Mouse (Mus musculus): ENCODE data around the gene Brd2. TPM values are rescaled to one million over a fixed set of nuclear protein-coding genes. Genes with fewer than 3 reads are reported as not detected.

Brd2 gene
- polyA plus RNA-seq, 1 experiment from 2014 or later, result 95.9 TPM

DNA sequence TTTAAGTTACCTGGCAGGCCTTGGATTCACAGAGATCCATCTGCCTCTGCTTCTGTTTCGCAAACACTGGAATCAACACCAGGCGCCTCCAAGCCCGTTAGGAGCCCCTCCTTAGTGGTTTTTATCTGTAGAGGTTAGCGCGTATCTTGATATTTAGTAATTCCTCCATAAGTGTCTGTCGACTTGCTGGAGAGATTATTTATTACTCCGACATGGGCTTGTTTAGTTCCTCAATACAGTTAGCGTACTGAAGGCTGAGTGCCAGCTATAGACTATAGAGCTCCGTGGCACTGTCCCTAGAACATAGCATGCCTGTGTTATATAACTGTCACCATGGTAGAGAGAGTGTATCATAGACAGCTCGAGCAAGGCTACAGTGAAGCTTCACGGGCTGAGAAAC is 34.3 kb downstream of the Brd2 start:
- no peaks in the 10 kb centered on the region for H3K36me3 ChIP-seq (replicated peaks; ENCODE audit: control insufficient read depth, insufficient read depth, low read depth, low read length)
- no peak overlapping the region for H3K9ac ChIP-seq (replicated peaks; ENCODE audit: low read length)
- 91% methylated on average over 11 of the region's 11 CpGs for WGBS
- ATAC-seq (replicated peaks; ENCODE audit: insufficient number of reproducible peaks, low FRiP score, low TSS enrichment, low read depth), result no peak
- H3K4me2 ChIP-seq (ENCODE audit: low read depth, low read length), result no peak overlapping the region
- H3K9me3 ChIP-seq (replicated peaks; ENCODE audit: control insufficient read depth, low read length), result no peaks in the 10 kb centered on the region
- no peaks in the 10 kb centered on the region for H3K4me1 ChIP-seq (ENCODE audit: control insufficient read depth, insufficient read depth, low read length)
- no peaks in the 10 kb centered on the region for H3K27me3 ChIP-seq (ENCODE audit: control insufficient read depth, insufficient read depth, low read length)
- H3K27ac ChIP-seq (replicated peaks; ENCODE audit: low read depth, low read length), result no peak overlapping the region
- no peak overlapping the region for H3K4me3 ChIP-seq (ENCODE audit: low read depth, low read length)
- DNase-seq (ENCODE audit: low spot score), result no peak

DNA sequence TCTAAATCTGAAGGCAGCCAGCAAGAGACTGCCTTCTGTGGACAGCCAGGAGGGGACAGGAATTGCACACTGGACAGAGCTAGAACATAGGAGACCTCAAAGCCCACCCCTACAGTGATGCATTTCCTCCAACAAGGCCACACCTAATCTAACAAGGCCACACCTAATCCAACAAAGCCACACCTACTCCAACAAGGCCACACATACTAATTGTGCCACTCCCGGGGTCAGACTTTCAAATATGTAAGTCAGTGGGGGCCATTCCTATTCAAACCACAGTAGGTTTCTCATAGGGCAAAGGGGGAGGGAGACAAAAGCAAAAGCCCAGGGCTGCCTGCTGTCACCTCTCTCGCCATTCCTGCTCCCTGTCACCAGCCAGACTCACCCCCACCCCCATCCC is 35.0 kb downstream of the Brd2 start:
- ATAC-seq (replicated peaks; ENCODE audit: insufficient number of reproducible peaks, low FRiP score, low TSS enrichment, low read depth), result no peak
- H3K4me2 ChIP-seq (ENCODE audit: low read depth, low read length), result no peak overlapping the region
- no peak overlapping the region for H3K27ac ChIP-seq (replicated peaks; ENCODE audit: low read depth, low read length)
- H3K4me1 ChIP-seq (ENCODE audit: control insufficient read depth, insufficient read depth, low read length), result no peaks in the 10 kb centered on the region
- no peaks in the 10 kb centered on the region for H3K27me3 ChIP-seq (ENCODE audit: control insufficient read depth, insufficient read depth, low read length)
- 52% methylated on average over 2 of the region's 2 CpGs for WGBS
- H3K9ac ChIP-seq (replicated peaks; ENCODE audit: low read length), result no peak overlapping the region
- H3K4me3 ChIP-seq (ENCODE audit: low read depth, low read length), result no peak overlapping the region
- H3K36me3 ChIP-seq (replicated peaks; ENCODE audit: control insufficient read depth, insufficient read depth, low read depth, low read length), result no peaks in the 10 kb centered on the region
- no peak for DNase-seq (ENCODE audit: low spot score)
- H3K9me3 ChIP-seq (replicated peaks; ENCODE audit: control insufficient read depth, low read length), result no peaks in the 10 kb centered on the region

DNA sequence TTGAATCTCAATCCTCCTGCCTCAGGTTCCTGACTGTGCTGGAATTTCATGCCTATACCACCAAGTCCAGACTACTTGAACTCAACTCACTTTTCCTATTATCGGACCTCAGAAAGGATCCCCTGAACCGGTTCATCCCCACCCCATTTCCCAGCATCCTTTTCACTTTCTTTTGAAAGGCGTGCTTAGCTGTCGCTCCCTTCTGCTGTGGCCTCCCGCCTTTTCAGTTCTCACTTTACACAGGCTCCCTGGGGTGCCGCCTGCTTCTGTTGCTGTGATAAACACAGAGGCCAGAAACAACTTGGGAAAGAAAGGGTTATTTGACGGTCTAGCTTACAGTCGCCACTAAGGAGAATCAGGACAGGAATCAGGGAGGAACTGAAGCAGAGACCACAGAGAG is 39.3 kb downstream of the Brd2 start:
- no peak overlapping the region for H3K27ac ChIP-seq (replicated peaks; ENCODE audit: low read depth, low read length)
- WGBS, result 9% methylated on average over 8 of the region's 8 CpGs

DNA sequence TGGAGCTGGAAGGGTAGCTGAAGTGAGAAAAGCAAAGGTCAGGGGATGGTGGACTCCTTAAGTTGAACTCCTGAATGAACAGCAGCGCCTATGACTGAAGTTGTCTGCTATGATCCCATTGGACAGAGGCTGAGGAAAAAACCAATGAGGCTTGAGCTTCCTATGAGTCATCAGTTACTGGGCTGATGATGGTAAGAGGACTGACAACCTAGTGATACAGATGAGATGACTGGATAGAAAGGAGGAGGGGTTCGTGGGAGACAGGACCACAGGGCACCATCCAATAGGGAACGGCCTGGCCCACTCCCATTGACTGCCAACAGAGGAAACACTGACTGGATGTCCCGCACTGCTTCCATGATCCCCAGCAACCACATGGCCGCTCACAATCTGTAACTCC is 42.8 kb downstream of the Brd2 start:
- no peak overlapping the region for H3K27ac ChIP-seq (replicated peaks; ENCODE audit: low read depth, low read length)
- no peak overlapping the region for H3K4me3 ChIP-seq (ENCODE audit: low read depth, low read length)
- H3K9ac ChIP-seq (replicated peaks; ENCODE audit: low read length), result no peak overlapping the region
- DNase-seq (ENCODE audit: low spot score) (peak; percentile 66), ATAC-seq (replicated peaks; ENCODE audit: insufficient number of reproducible peaks, low FRiP score, low TSS enrichment, low read depth) (peak; percentile 77)
- no peaks in the 10 kb centered on the region for H3K9me3 ChIP-seq (replicated peaks; ENCODE audit: control insufficient read depth, low read length)
- no peaks in the 10 kb centered on the region for H3K36me3 ChIP-seq (replicated peaks; ENCODE audit: control insufficient read depth, insufficient read depth, low read depth, low read length)
- no peaks in the 10 kb centered on the region for H3K4me1 ChIP-seq (ENCODE audit: control insufficient read depth, insufficient read depth, low read length)
- H3K4me2 ChIP-seq (ENCODE audit: low read depth, low read length), result no peak overlapping the region
- peaks cover 6% of the 10 kb centered on the region for H3K27me3 ChIP-seq (ENCODE audit: control insufficient read depth, insufficient read depth, low read length)
- 13% methylated on average over 5 of the region's 5 CpGs for WGBS

More for the DNA sequence above, 39.3 kb downstream of the Brd2 start:
- no peak overlapping the region for H3K4me3 ChIP-seq (ENCODE audit: low read depth, low read length)
- H3K36me3 ChIP-seq (replicated peaks; ENCODE audit: control insufficient read depth, insufficient read depth, low read depth, low read length), result no peaks in the 10 kb centered on the region
- DNase-seq (ENCODE audit: low spot score) (peak; percentile 25), ATAC-seq (replicated peaks; ENCODE audit: insufficient number of reproducible peaks, low FRiP score, low TSS enrichment, low read depth) (no peak)
- no peaks in the 10 kb centered on the region for H3K4me1 ChIP-seq (ENCODE audit: control insufficient read depth, insufficient read depth, low read length)
- no peaks in the 10 kb centered on the region for H3K27me3 ChIP-seq (ENCODE audit: control insufficient read depth, insufficient read depth, low read length)
- H3K9me3 ChIP-seq (replicated peaks; ENCODE audit: control insufficient read depth, low read length), result no peaks in the 10 kb centered on the region
- no peak overlapping the region for H3K9ac ChIP-seq (replicated peaks; ENCODE audit: low read length)
- no peak overlapping the region for H3K4me2 ChIP-seq (ENCODE audit: low read depth, low read length)

DNA sequence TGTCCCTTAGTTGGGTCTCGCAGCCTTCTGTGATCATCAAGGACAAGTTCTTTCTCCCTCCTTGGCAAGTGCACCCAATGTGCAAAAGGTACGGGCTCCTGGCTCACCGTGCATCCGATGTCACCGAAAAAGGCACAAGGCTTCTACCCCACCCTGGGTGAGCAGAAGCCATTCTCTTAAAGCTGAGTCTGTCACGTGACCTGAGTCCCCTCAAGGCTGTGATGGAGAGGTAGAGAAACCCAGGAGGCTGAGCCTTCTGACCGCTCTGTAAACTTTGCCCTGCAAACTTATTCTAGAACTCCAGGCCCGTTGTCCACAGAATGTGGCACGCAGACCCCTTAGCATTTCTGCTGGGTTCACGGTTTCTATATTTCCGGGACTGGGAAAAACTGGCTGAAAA is 43.4 kb downstream of the Brd2 start:
- ATAC-seq (replicated peaks; ENCODE audit: insufficient number of reproducible peaks, low FRiP score, low TSS enrichment, low read depth), result no peak
- Histone ChIP-seq H3K9me3 (replicated peaks; ENCODE audit: control insufficient read depth, low read length) (no peaks in the 10 kb centered on the region), H3K4me3 (ENCODE audit: low read depth, low read length) (no peak overlapping the region), H3K27ac (replicated peaks; ENCODE audit: low read depth, low read length) (no peak overlapping the region), H3K36me3 (replicated peaks; ENCODE audit: control insufficient read depth, insufficient read depth, low read depth, low read length) (no peaks in the 10 kb centered on the region), H3K9ac (replicated peaks; ENCODE audit: low read length) (no peak overlapping the region), H3K4me2 (ENCODE audit: low read depth, low read length) (no peak overlapping the region), H3K27me3 (ENCODE audit: control insufficient read depth, insufficient read depth, low read length) (peaks cover 6% of the 10 kb centered on the region), H3K4me1 (ENCODE audit: control insufficient read depth, insufficient read depth, low read length) (no peaks in the 10 kb centered on the region)
- DNase-seq (ENCODE audit: low spot score), result no peak
- 88% methylated on average over 11 of the region's 11 CpGs for WGBS

DNA sequence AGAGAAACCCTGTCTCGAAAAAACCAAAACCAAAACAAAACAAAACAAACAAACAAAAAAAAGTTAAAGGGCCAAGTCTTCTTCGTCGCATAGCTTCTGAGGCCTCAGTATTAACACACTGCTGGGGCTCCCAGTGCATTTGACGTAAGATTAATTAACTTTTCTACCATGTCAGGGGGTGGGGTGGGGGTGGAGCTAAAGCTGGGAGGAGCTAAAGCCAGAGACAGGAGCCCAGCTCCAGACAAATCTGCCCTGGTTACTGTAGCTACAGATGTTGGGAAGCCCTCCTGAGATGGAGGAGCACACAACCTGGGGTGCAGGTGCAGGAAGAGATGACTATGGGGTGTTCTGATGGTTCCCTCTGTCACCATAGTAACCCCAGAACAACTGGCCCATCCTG is 44.3 kb downstream of the Brd2 start:
- WGBS, result 75% methylated on average over 4 of the region's 4 CpGs
- Histone ChIP-seq H3K4me2 (ENCODE audit: low read depth, low read length) (no peak overlapping the region), H3K9me3 (replicated peaks; ENCODE audit: control insufficient read depth, low read length) (no peaks in the 10 kb centered on the region), H3K27me3 (ENCODE audit: control insufficient read depth, insufficient read depth, low read length) (peaks cover 6% of the 10 kb centered on the region), H3K27ac (replicated peaks; ENCODE audit: low read depth, low read length) (no peak overlapping the region), H3K4me1 (ENCODE audit: control insufficient read depth, insufficient read depth, low read length) (no peaks in the 10 kb centered on the region), H3K9ac (replicated peaks; ENCODE audit: low read length) (no peak overlapping the region), H3K4me3 (ENCODE audit: low read depth, low read length) (no peak overlapping the region), H3K36me3 (replicated peaks; ENCODE audit: control insufficient read depth, insufficient read depth, low read depth, low read length) (no peaks in the 10 kb centered on the region)
- ATAC-seq (replicated peaks; ENCODE audit: insufficient number of reproducible peaks, low FRiP score, low TSS enrichment, low read depth) (no peak), DNase-seq (ENCODE audit: low spot score) (no peak)

DNA sequence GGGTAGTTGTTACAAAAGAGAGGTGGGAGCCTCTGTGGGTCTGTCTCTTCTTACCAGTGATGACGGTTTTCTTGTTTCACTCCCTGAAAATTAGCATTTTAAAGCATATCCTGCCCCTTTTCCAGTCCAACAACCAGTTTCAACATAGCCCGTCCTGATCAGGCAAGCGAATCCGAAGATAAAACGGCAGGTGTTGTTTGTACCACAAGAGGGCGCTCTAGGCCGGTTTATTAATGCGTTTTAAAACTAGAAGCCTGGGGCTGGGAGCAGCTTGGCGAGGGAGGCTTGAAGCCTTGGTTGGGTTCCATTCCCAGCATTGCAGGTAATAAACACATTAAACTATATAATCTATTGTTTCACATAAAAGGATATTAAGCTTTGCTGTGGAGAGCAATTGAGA is 44.9 kb downstream of the Brd2 start:
- no peak overlapping the region for H3K9ac ChIP-seq (replicated peaks; ENCODE audit: low read length)
- H3K4me2 ChIP-seq (ENCODE audit: low read depth, low read length), result no peak overlapping the region
- 2% methylated on average over 9 of the region's 9 CpGs for WGBS
- ATAC-seq (replicated peaks; ENCODE audit: insufficient number of reproducible peaks, low FRiP score, low TSS enrichment, low read depth) (no peak), DNase-seq (ENCODE audit: low spot score) (peak; percentile 90)
- no peak overlapping the region for H3K4me3 ChIP-seq (ENCODE audit: low read depth, low read length)
- no peaks in the 10 kb centered on the region for H3K4me1 ChIP-seq (ENCODE audit: control insufficient read depth, insufficient read depth, low read length)
- H3K9me3 ChIP-seq (replicated peaks; ENCODE audit: control insufficient read depth, low read length), result no peaks in the 10 kb centered on the region
- H3K27me3 ChIP-seq (ENCODE audit: control insufficient read depth, insufficient read depth, low read length), result peaks cover 6% of the 10 kb centered on the region
- no peak overlapping the region for H3K27ac ChIP-seq (replicated peaks; ENCODE audit: low read depth, low read length)
- H3K36me3 ChIP-seq (replicated peaks; ENCODE audit: control insufficient read depth, insufficient read depth, low read depth, low read length), result no peaks in the 10 kb centered on the region

DNA sequence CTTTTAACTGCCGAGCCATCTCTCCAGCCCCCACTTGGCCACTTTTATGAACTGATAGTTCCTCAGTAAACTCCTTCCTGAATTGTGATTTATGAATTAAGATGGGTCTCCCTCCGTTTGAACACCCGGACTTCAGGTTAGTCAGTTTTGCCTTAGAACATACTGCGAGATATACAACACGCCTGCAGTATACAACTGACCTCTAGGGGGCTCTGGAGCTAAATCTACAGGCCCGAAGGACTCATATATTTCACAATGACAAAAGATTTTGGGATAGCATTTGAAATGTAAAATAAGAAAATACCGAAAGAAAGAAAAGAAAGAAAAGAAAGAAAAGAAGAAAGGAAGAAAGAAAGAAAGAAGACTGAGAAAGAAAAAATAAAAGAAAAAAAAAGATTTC is 47.2 kb downstream of the Brd2 start:
- H3K4me1 ChIP-seq (ENCODE audit: control insufficient read depth, insufficient read depth, low read length), result no peaks in the 10 kb centered on the region

More for the DNA sequence above, 47.2 kb downstream of the Brd2 start:
- H3K27me3 ChIP-seq (ENCODE audit: control insufficient read depth, insufficient read depth, low read length), result peaks cover 6% of the 10 kb centered on the region
- no peaks in the 10 kb centered on the region for H3K9me3 ChIP-seq (replicated peaks; ENCODE audit: control insufficient read depth, low read length)
- H3K36me3 ChIP-seq (replicated peaks; ENCODE audit: control insufficient read depth, insufficient read depth, low read depth, low read length), result no peaks in the 10 kb centered on the region
- H3K4me3 ChIP-seq (ENCODE audit: low read depth, low read length), result no peak overlapping the region
- no peak overlapping the region for H3K9ac ChIP-seq (replicated peaks; ENCODE audit: low read length)
- peak; percentile 81 for DNase-seq (ENCODE audit: low spot score)
- no peak overlapping the region for H3K4me2 ChIP-seq (ENCODE audit: low read depth, low read length)
- no peak overlapping the region for H3K27ac ChIP-seq (replicated peaks; ENCODE audit: low read depth, low read length)
- WGBS, result 38% methylated on average over 7 of the region's 7 CpGs
- no peak for ATAC-seq (replicated peaks; ENCODE audit: insufficient number of reproducible peaks, low FRiP score, low TSS enrichment, low read depth)
